In the genomic region with DNA sequence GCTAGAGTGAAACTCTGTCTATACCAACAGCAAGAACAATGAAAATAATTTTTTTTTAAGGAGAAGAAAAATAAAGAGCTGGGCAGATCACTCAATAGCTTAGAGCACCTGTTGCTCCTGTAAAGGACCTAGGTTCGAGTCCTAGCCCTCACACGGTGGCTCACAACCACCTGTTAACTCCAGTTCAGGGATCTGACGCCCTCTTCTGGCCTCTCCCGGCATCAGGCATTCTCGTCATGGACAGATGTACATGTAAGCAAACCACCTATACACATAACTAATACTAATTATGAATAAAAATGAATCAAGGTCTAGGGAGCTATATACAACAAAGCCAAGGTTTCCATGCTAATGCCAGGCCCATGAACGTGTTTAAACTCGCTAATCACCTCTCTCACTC, we compare ENCODE assay signal across 8 mouse cellular contexts. TPM values are rescaled to one million over a fixed set of nuclear protein-coding genes. Genes with fewer than 3 reads are reported as not detected.
DNase-seq lines count a peak whose midpoint lies in the region; ATAC-seq and TF ChIP-seq lines count a peak whose summit lies in the region.

No protein-coding gene starts in this region.

- H3K9ac ChIP-seq in heart, embryonic 12.5 days = peak overlapping the region; percentile 93
- H3K9ac ChIP-seq in MEL (ENCODE audit: control insufficient read depth, low read depth, low read length, poor library complexity, severe bottlenecking) = peak overlapping the region; percentile 84

- H3K9me3 ChIP-seq in heart, embryonic 12.5 days (replicated peaks) = no peaks in the 10 kb centered on the region
- no peaks in the 10 kb centered on the region for H3K9me3 ChIP-seq in MEL (replicated peaks; ENCODE audit: insufficient read depth, low read length)
- no peaks in the 10 kb centered on the region for H3K9me3 ChIP-seq in midbrain, embryonic 10.5 days (replicated peaks)

- peak; percentile 58 to 71 (median 70) for TF ChIP-seq CTCF in MEL (IDR thresholded peaks at IDR 0.05 in 2 of 3, conservative IDR thresholded peaks at IDR 0.05 in 1 of 3; ENCODE audit: control insufficient read depth in 1 of 3, insufficient read depth in 1 of 3, low read depth in 2 of 3, low read length in 3 of 3, poor library complexity in 1 of 3, severe bottlenecking in 1 of 3)

- intact Hi-C loops in heart, postnatal 25 days (cut with DNase I) = loop anchor here (2.0 kb wide), 1 partner anchor 48 kb away; the partner anchor contains the start of gene Vps25

- H3K27ac ChIP-seq in heart, embryonic 12.5 days (ENCODE audit: poor library complexity, severe bottlenecking) = no peak overlapping the region
- H3K27ac ChIP-seq in MEL (ENCODE audit: control insufficient read depth, low read depth, low read length) = no peak overlapping the region
- H3K27ac ChIP-seq in midbrain, embryonic 10.5 days (replicated peaks) = no peak overlapping the region

- TF ChIP-seq RAD21 in MEL (IDR thresholded peaks at IDR 0.05; ENCODE audit: low read depth, low read length) = peak; percentile 42

- no peak for ATAC-seq in heart, embryonic 12.5 days (ENCODE audit: insufficient number of reproducible peaks, low FRiP score)

- DNase-seq in heart, postnatal 25 days (ENCODE audit: low spot score) = no peak
- DNase-seq in MEL (ENCODE audit: low read depth, low spot score) = peak; percentile 74
- peak; percentile 7 for DNase-seq in heart, postnatal 4 days
- no peak for DNase-seq in midbrain, embryonic 10.5 days (ENCODE audit: low spot score)
- no peak for DNase-seq in urinary bladder, postnatal 36 days (ENCODE audit: low spot score in 2 of 2)
- DNase-seq in cerebellum, postnatal 25 days = no peak
- no peak for DNase-seq in MN1 (ENCODE audit: low spot score)

- H3K79me2 ChIP-seq in MEL (ENCODE audit: control insufficient read depth, insufficient read depth, low read length, poor library complexity) = peaks cover 29% of the 10 kb centered on the region

- WGBS in heart, embryonic 12.5 days = 58% methylated on average over 7 of the region's 7 CpGs
- WGBS in midbrain, embryonic 10.5 days = 72% methylated on average over 7 of the region's 7 CpGs

- peak overlapping the region; percentile 99 for H3K4me2 ChIP-seq in heart, embryonic 12.5 days

- peaks cover 31% of the 10 kb centered on the region for H3K36me3 ChIP-seq in heart, embryonic 12.5 days
- peaks cover 9 to 15% of the 10 kb centered on the region in 2 experiments for H3K36me3 ChIP-seq in MEL (ENCODE audit: control insufficient read depth in 1 of 2, insufficient read depth in 2 of 2, low read length in 2 of 2)
- peaks cover 42% of the 10 kb centered on the region for H3K36me3 ChIP-seq in midbrain, embryonic 10.5 days

- H3K4me1 ChIP-seq in heart, embryonic 12.5 days (replicated peaks) = peaks cover 18% of the 10 kb centered on the region
- peaks cover 5 to 17% of the 10 kb centered on the region in 2 experiments for H3K4me1 ChIP-seq in MEL (ENCODE audit: control insufficient read depth in 1 of 2, insufficient read depth in 2 of 2, low read length in 2 of 2)
- peaks cover 22% of the 10 kb centered on the region for H3K4me1 ChIP-seq in midbrain, embryonic 10.5 days

- H3K4me3 ChIP-seq in heart, embryonic 12.5 days = peak overlapping the region; percentile 96
- peak overlapping the region; percentile 80 for H3K4me3 ChIP-seq in MEL (ENCODE audit: control insufficient read depth in 1 of 2, insufficient read depth in 1 of 2, low read depth in 2 of 2, low read length in 2 of 2)
- H3K4me3 ChIP-seq in midbrain, embryonic 10.5 days = peak overlapping the region; percentile 90

- TF ChIP-seq POLR2A in MEL (IDR thresholded peaks at IDR 0.05; ENCODE audit: control insufficient read depth in 1 of 2, insufficient read depth in 1 of 2, low read depth in 1 of 2, low read length in 2 of 2, poor library complexity in 1 of 2) = no peak

- no peaks in the 10 kb centered on the region for H3K27me3 ChIP-seq in heart, embryonic 12.5 days (replicated peaks)
- no peaks in the 10 kb centered on the region for H3K27me3 ChIP-seq in MEL (ENCODE audit: control insufficient read depth in 1 of 2, insufficient read depth in 2 of 2, low read length in 2 of 2)
- no peaks in the 10 kb centered on the region for H3K27me3 ChIP-seq in midbrain, embryonic 10.5 days (ENCODE audit: low read depth, poor library complexity, severe bottlenecking)

- no peak for TF ChIP-seq EP300 in MEL (IDR thresholded peaks at IDR 0.05; ENCODE audit: low read depth in 1 of 2, low read length in 2 of 2)

TF ChIP-seq in MEL, 35 proteins besides CTCF, POLR2A, EP300 and RAD21:
- no peak for TF ChIP-seq KAT2A (conservative IDR thresholded peaks at IDR 0.05; ENCODE audit: low read depth, low read length)
- peak; percentile 58 for TF ChIP-seq SMC3 (IDR thresholded peaks at IDR 0.05; ENCODE audit: low read depth, low read length)

RNA-seq across cellular contexts. Expression of gene Becn1, which starts 1.2 kb away (rescaled TPM):
- polyA plus RNA-seq in heart, embryonic 12.5 days (2016; fragmentation: Nextera tagmentation; extraction: Ambion mirVana) = 141 TPM in 2 replicates
- total RNA-seq in heart, postnatal 25 days (2021) = 100 to 1,000 TPM in 1 of 2 experiments, 10 to 100 TPM in 1; 92.8 to 102 TPM
- total RNA-seq in MEL (2012; rRNA removed) = 167 and 181 TPM in 2 replicates
- 100 to 1,000 TPM in 1 of 2 experiments, not detected in 1; 122 TPM for polyA plus RNA-seq in MEL (2012; ENCODE audit: insufficient read depth in 1 of 2, insufficient read length in 2 of 2, low read depth in 1 of 2, low replicate concordance in 2 of 2, missing spikeins in 1 of 2)
- 100 to 1,000 TPM; 103 to 106 TPM for total RNA-seq in heart, postnatal 4 days (2021)
- 152 and 162 TPM in 2 replicates for polyA plus RNA-seq in midbrain, embryonic 10.5 days (2016; fragmentation: Nextera tagmentation; extraction: Ambion mirVana)

RNA-seq across cellular contexts. Expression of gene Psme3, which starts 15.1 kb away (rescaled TPM):
- polyA plus RNA-seq in heart, embryonic 12.5 days (2016; fragmentation: Nextera tagmentation; extraction: Ambion mirVana) = 131 and 136 TPM in 2 replicates
- 10 to 100 TPM; 80.6 to 88.8 TPM for total RNA-seq in heart, postnatal 25 days (2021)
- 129 and 139 TPM in 2 replicates for total RNA-seq in MEL (2012; rRNA removed)
- 100 to 1,000 TPM; 369 to 446 TPM for polyA plus RNA-seq in MEL (2012; ENCODE audit: insufficient read depth in 1 of 2, insufficient read length in 2 of 2, low read depth in 1 of 2, low replicate concordance in 2 of 2, missing spikeins in 1 of 2)
- total RNA-seq in heart, postnatal 4 days (2021) = 100 to 1,000 TPM in 1 of 2 experiments, 10 to 100 TPM in 1; 88.7 to 103 TPM
- 181 and 194 TPM in 2 replicates for polyA plus RNA-seq in midbrain, embryonic 10.5 days (2016; fragmentation: Nextera tagmentation; extraction: Ambion mirVana)

RNA-seq across cellular contexts. Expression of gene Coa3, which starts 22.0 kb away (rescaled TPM):
- 165 and 171 TPM in 2 replicates for polyA plus RNA-seq in heart, embryonic 12.5 days (2016; fragmentation: Nextera tagmentation; extraction: Ambion mirVana)
- total RNA-seq in heart, postnatal 25 days (2021) = 10 to 100 TPM; 89.0 to 96.9 TPM
- total RNA-seq in MEL (2012; rRNA removed) = 294 and 325 TPM in 2 replicates
- 100 to 1,000 TPM in 1 of 2 experiments, not detected in 1; 120 TPM for polyA plus RNA-seq in MEL (2012; ENCODE audit: insufficient read depth in 1 of 2, insufficient read length in 2 of 2, low read depth in 1 of 2, low replicate concordance in 2 of 2, missing spikeins in 1 of 2)
- total RNA-seq in heart, postnatal 4 days (2021) = 10 to 100 TPM; 86.3 to 90.1 TPM
- polyA plus RNA-seq in midbrain, embryonic 10.5 days (2016; fragmentation: Nextera tagmentation; extraction: Ambion mirVana) = 223 and 228 TPM in 2 replicates

RNA-seq across cellular contexts. Expression of gene Cntd1, which starts 22.1 kb away (rescaled TPM):
- polyA plus RNA-seq in heart, embryonic 12.5 days (2016; fragmentation: Nextera tagmentation; extraction: Ambion mirVana) = 0.81 and 1.5 TPM in 2 replicates
- under 1 TPM; 0.10 to 0.28 TPM for total RNA-seq in heart, postnatal 25 days (2021)
- 2.4 TPM in 2 replicates for total RNA-seq in MEL (2012; rRNA removed)
- under 1 TPM in 1 of 2 experiments, not detected in 1; 0.84 TPM for polyA plus RNA-seq in MEL (2012; ENCODE audit: insufficient read depth in 1 of 2, insufficient read length in 2 of 2, low read depth in 1 of 2, low replicate concordance in 2 of 2, missing spikeins in 1 of 2)
- total RNA-seq in heart, postnatal 4 days (2021) = under 1 TPM; 0.41 to 0.47 TPM
- 1.6 and 1.8 TPM in 2 replicates for polyA plus RNA-seq in midbrain, embryonic 10.5 days (2016; fragmentation: Nextera tagmentation; extraction: Ambion mirVana)

RNA-seq across cellular contexts. Expression of gene Aoc2, which starts 24.0 kb away (rescaled TPM):
- polyA plus RNA-seq in heart, embryonic 12.5 days (2016; fragmentation: Nextera tagmentation; extraction: Ambion mirVana) = 1.3 and 1.5 TPM in 2 replicates
- total RNA-seq in heart, postnatal 25 days (2021) = 1 to 10 TPM; 1.8 to 2.2 TPM
- total RNA-seq in MEL (2012; rRNA removed) = 9.1 and 12.1 TPM in 2 replicates
- polyA plus RNA-seq in MEL (2012; ENCODE audit: insufficient read depth in 1 of 2, insufficient read length in 2 of 2, low read depth in 1 of 2, low replicate concordance in 2 of 2, missing spikeins in 1 of 2) = 10 to 100 TPM in 1 of 2 experiments, not detected in 1; 21.1 TPM
- 1 to 10 TPM; 2.9 to 3.2 TPM for total RNA-seq in heart, postnatal 4 days (2021)
- polyA plus RNA-seq in midbrain, embryonic 10.5 days (2016; fragmentation: Nextera tagmentation; extraction: Ambion mirVana) = 1.6 and 2.5 TPM in 2 replicates

Comparison
In these comparisons a context has a peak if more than half of its experiments do, and no peak if none do; other contexts are left out.
1. DNase-seq: peak in MEL (single experiment) and heart, postnatal 4 days (single experiment); none in heart, postnatal 25 days (single experiment), midbrain, embryonic 10.5 days (single experiment), urinary bladder, postnatal 36 days (0 of 2), cerebellum, postnatal 25 days (0 of 2) and MN1 (single experiment).
2. Peak in every context shown above with its lines, with median percentiles within 50 percentile points of each other: H3K4me3 ChIP-seq.